Mouse (Mus musculus): ENCODE results near the gene Hps4. TPM values are rescaled to one million over a fixed set of nuclear protein-coding genes. Genes with fewer than 3 reads are reported as not detected.
A peak's percentile ranks its signal among the peaks of the same experiment; 100 is the strongest.

Hps4 gene
- polyA plus RNA-seq, 1 experiment from 2014 or later, result 30.0 TPM

- DNase-seq (ENCODE audit: low spot score), result no peak
- Histone ChIP-seq H3K4me2 (replicated peaks; ENCODE audit: low read depth, low read length) (no peak overlapping the region), H3K27me3 (ENCODE audit: control insufficient read depth, insufficient read depth, low read length) (no peaks in the 10 kb centered on the region), H3K36me3 (ENCODE audit: control insufficient read depth, insufficient read depth, low read length) (peaks cover 16% of the 10 kb centered on the region; the same call in 1 of the 2 replicates), H3K27ac (ENCODE audit: low read depth, low read length) (no peak overlapping the region), H3K4me3 (ENCODE audit: low read depth, low read length) (no peak overlapping the region), H3K9ac (ENCODE audit: low read depth, low read length) (no peak overlapping the region), H3K4me1 (replicated peaks; ENCODE audit: control insufficient read depth, insufficient read depth, low read length) (no peaks in the 10 kb centered on the region), H3K9me3 (ENCODE audit: control insufficient read depth, low read length) (no peaks in the 10 kb centered on the region)
- no peak for ATAC-seq (ENCODE audit: low FRiP score)
- WGBS, result 94% methylated on average over 15 of the region's 15 CpGs
These were observed 15.0 kb upstream of the Hps4 start for GRCm38 (mm10) chr5:112327854-112328253.

DNA sequence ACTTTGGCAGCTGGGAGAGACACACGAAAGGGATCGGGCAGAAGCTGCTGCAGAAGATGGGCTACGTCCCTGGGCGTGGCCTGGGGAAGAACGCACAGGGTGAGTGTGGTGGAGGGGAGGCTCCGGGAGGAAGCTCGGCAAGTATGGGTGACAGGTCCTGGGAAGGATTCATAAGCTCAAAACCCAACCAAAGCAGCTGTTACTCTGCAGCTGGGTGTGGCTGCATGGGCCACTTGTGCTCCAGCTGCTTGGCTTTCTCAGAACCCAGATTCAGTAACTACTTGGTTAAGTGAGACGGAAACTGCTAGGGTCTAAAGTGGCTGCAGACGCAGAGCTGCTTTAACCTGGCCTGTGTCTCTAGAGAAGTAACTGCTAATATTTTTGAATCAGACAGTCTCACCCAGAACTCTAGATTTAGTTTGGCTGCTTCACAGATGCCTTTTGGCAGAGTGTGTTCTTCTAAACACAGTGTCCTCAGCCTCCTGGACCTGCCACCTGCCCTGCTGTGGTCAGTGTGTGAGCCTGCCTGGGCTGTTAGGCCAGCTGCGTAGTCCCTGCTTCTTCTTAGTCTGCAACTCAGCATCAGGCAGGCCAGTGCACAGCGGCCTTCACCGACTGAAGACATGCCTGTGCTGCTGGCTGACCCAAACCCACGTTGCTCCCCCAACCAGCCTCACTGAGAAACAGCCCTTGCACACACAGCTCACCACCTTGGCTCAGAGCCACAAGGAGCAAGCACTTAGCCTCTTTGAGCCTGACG lies 12.9 kb upstream of the Hps4 start:
- Histone ChIP-seq H3K4me3 (ENCODE audit: low read depth, low read length) (no peak overlapping the region), H3K9ac (ENCODE audit: low read depth, low read length) (no peak overlapping the region), H3K4me2 (replicated peaks; ENCODE audit: low read depth, low read length) (no peak overlapping the region), H3K27me3 (ENCODE audit: control insufficient read depth, insufficient read depth, low read length) (no peaks in the 10 kb centered on the region), H3K9me3 (ENCODE audit: control insufficient read depth, low read length) (no peaks in the 10 kb centered on the region), H3K27ac (ENCODE audit: low read depth, low read length) (no peak overlapping the region), H3K36me3 (ENCODE audit: control insufficient read depth, insufficient read depth, low read length) (peaks cover 22% of the 10 kb centered on the region), H3K4me1 (replicated peaks; ENCODE audit: control insufficient read depth, insufficient read depth, low read length) (no peaks in the 10 kb centered on the region)
- ATAC-seq (ENCODE audit: low FRiP score), result no peak
- DNase-seq (ENCODE audit: low spot score), result no peak
- WGBS, result 96% methylated on average over 14 of the region's 14 CpGs

DNA sequence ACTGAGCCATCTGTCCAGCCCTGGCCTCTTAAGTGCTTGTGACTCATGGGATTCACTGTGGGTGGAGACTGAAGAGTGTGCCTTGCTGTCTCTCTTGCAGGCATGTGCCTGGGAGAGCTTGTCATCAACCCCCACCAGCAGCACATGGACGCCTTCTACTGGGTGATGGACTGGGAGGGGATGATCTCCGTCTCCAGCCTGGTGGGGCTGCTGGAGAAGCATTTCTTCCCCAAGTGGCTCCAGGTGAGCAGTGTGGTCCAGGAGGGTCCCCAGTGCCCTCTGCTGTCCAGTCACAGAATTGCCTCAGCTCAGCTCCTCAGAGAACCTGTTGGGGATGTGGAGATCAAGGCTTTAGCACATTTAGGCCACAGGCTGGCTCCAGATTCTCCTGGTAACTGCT lies 7.4 kb upstream of the Hps4 start:
- Histone ChIP-seq H3K36me3 (ENCODE audit: control insufficient read depth, insufficient read depth, low read length) (peaks cover 15% of the 10 kb centered on the region), H3K4me3 (ENCODE audit: low read depth, low read length) (no peak overlapping the region), H3K27ac (ENCODE audit: low read depth, low read length) (no peak overlapping the region), H3K4me2 (replicated peaks; ENCODE audit: low read depth, low read length) (no peak overlapping the region), H3K9me3 (ENCODE audit: control insufficient read depth, low read length) (no peaks in the 10 kb centered on the region), H3K27me3 (ENCODE audit: control insufficient read depth, insufficient read depth, low read length) (no peaks in the 10 kb centered on the region), H3K4me1 (replicated peaks; ENCODE audit: control insufficient read depth, insufficient read depth, low read length) (no peaks in the 10 kb centered on the region), H3K9ac (ENCODE audit: low read depth, low read length) (no peak overlapping the region)
- ATAC-seq (ENCODE audit: low FRiP score) (no peak), DNase-seq (ENCODE audit: low spot score) (peak; percentile 63)
- 21% methylated on average over 2 of the region's 2 CpGs for WGBS

DNA sequence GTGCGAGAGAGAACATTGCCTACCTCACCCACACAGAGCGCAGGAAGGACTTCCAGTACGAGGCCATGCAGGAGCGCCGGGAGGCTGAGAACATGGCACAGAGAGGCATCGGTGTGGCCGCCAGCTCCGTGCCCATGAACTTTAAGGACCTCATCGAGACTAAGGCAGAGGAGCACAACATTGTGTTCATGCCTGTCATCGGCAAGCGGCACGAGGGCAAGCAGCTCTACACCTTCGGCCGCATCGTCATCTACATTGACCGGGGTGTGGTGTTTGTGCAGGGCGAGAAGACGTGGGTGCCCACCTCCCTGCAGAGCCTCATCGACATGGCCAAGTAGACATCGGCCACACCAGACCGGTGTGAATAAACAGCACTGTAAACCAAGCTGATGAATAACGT lies 5.9 kb upstream of the Hps4 start:
- Histone ChIP-seq H3K27me3 (ENCODE audit: control insufficient read depth, insufficient read depth, low read length) (no peaks in the 10 kb centered on the region), H3K27ac (ENCODE audit: low read depth, low read length) (no peak overlapping the region), H3K4me1 (replicated peaks; ENCODE audit: control insufficient read depth, insufficient read depth, low read length) (peaks cover 2% of the 10 kb centered on the region; the same call in 1 of the 2 replicates), H3K9ac (ENCODE audit: low read depth, low read length) (no peak overlapping the region), H3K9me3 (ENCODE audit: control insufficient read depth, low read length) (no peaks in the 10 kb centered on the region), H3K4me3 (ENCODE audit: low read depth, low read length) (no peak overlapping the region), H3K4me2 (replicated peaks; ENCODE audit: low read depth, low read length) (no peak overlapping the region), H3K36me3 (ENCODE audit: control insufficient read depth, insufficient read depth, low read length) (peaks cover 8% of the 10 kb centered on the region)
- DNase-seq (ENCODE audit: low spot score), result no peak
- no peak for ATAC-seq (ENCODE audit: low FRiP score)
- WGBS, result 98% methylated on average over 22 of the region's 22 CpGs

- no peak for DNase-seq (ENCODE audit: low spot score)
- ATAC-seq (ENCODE audit: low FRiP score), result no peak
- no peak overlapping the region for H3K4me2 ChIP-seq (replicated peaks; ENCODE audit: low read depth, low read length)
- peaks cover 8% of the 10 kb centered on the region for H3K4me1 ChIP-seq (replicated peaks; ENCODE audit: control insufficient read depth, insufficient read depth, low read length)
- H3K9ac ChIP-seq (ENCODE audit: low read depth, low read length), result no peak overlapping the region
- no peak overlapping the region for H3K27ac ChIP-seq (ENCODE audit: low read depth, low read length)
- H3K4me3 ChIP-seq (ENCODE audit: low read depth, low read length), result no peak overlapping the region
- H3K36me3 ChIP-seq (ENCODE audit: control insufficient read depth, insufficient read depth, low read length), result peaks cover 5% of the 10 kb centered on the region
- no peaks in the 10 kb centered on the region for H3K27me3 ChIP-seq (ENCODE audit: control insufficient read depth, insufficient read depth, low read length)
- no peaks in the 10 kb centered on the region for H3K9me3 ChIP-seq (ENCODE audit: control insufficient read depth, low read length)
- WGBS, result 71% methylated on average over 7 of the region's 7 CpGs
These were observed 3.7 kb upstream of the Hps4 start for GRCm38 (mm10) chr5:112339215-112339614.

GRCm38 (mm10) chr5:112343205-112343595 lies 317 bp downstream of the Hps4 start:
- peak overlapping the region; percentile 90 for H3K4me3 ChIP-seq (ENCODE audit: low read depth, low read length)
- WGBS, result 2% methylated on average over 24 of the region's 24 CpGs
- ATAC-seq (ENCODE audit: low FRiP score) (peak; percentile 75), DNase-seq (ENCODE audit: low spot score) (peak; percentile 61)
- H3K4me2 ChIP-seq (replicated peaks; ENCODE audit: low read depth, low read length), result peak overlapping the region; percentile 73
- H3K9ac ChIP-seq (ENCODE audit: low read depth, low read length), result peak overlapping the region; percentile 67
- no peak overlapping the region for H3K27ac ChIP-seq (ENCODE audit: low read depth, low read length)
- H3K27me3 ChIP-seq (ENCODE audit: control insufficient read depth, insufficient read depth, low read length), result no peaks in the 10 kb centered on the region
- H3K9me3 ChIP-seq (ENCODE audit: control insufficient read depth, low read length), result no peaks in the 10 kb centered on the region
- peaks cover 8% of the 10 kb centered on the region for H3K4me1 ChIP-seq (replicated peaks; ENCODE audit: control insufficient read depth, insufficient read depth, low read length)
- H3K36me3 ChIP-seq (ENCODE audit: control insufficient read depth, insufficient read depth, low read length), result 0 out of 2 replicates have a peak, but pooled peaks cover 2% of the 10 kb centered on the region

DNA sequence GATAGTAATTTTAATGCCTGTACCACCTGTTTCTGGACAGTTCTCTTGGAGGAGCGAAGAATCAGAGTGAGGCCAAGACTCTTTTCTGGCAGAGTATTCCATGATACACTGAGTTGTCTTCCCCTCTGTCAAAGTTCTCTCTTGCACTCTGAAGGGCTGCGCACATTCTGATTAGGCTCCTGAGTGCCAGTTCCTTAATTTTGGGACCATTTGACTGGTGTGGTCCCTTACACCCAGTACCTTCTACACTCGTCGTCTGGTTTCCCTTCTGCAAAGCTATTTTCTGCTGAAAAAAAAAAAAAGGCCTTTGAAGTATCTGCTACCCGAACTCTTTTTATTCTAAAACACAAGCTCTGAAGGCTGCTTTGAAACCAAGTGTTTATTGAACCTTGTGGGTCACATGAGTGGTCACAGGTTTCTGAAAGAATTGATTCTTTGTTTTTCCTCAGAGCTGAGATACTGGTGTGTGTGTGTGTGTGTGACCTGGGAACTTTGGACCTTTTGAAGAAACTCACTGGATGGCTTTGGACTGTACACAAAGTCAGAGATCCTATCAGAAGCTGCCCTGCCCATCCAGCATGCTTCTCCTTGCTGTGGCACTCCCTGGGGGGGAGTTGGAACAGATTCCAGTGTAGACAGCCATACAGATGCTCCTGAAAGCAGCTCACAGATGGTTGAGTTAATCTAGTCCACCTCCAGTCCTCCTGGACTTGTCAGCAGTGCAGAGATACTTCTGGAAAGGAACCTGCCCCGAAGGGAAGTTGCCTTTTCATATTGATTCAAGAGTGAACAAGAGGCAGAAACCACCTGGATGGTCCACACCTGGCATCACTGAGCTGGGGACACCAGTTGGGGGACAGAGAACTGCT lies 1.4 kb downstream of the Hps4 start:
- no peak overlapping the region for H3K9ac ChIP-seq (ENCODE audit: low read depth, low read length)
- DNase-seq (ENCODE audit: low spot score) (no peak), ATAC-seq (ENCODE audit: low FRiP score) (no peak)
- 81% methylated on average over 6 of the region's 6 CpGs for WGBS
- H3K4me1 ChIP-seq (replicated peaks; ENCODE audit: control insufficient read depth, insufficient read depth, low read length), result peaks cover 8% of the 10 kb centered on the region
- H3K27ac ChIP-seq (ENCODE audit: low read depth, low read length), result no peak overlapping the region
- H3K9me3 ChIP-seq (ENCODE audit: control insufficient read depth, low read length), result no peaks in the 10 kb centered on the region
- no peaks in the 10 kb centered on the region for H3K27me3 ChIP-seq (ENCODE audit: control insufficient read depth, insufficient read depth, low read length)
- H3K4me2 ChIP-seq (replicated peaks; ENCODE audit: low read depth, low read length), result no peak overlapping the region
- no peaks in the 10 kb centered on the region for H3K36me3 ChIP-seq (ENCODE audit: control insufficient read depth, insufficient read depth, low read length)
- no peak overlapping the region for H3K4me3 ChIP-seq (ENCODE audit: low read depth, low read length)

- Histone ChIP-seq H3K9me3 (ENCODE audit: control insufficient read depth, low read length) (no peaks in the 10 kb centered on the region), H3K9ac (ENCODE audit: low read depth, low read length) (no peak overlapping the region), H3K36me3 (ENCODE audit: control insufficient read depth, insufficient read depth, low read length) (0 out of 2 replicates have a peak, but pooled peaks cover 2% of the 10 kb centered on the region), H3K4me2 (replicated peaks; ENCODE audit: low read depth, low read length) (no peak overlapping the region), H3K27ac (ENCODE audit: low read depth, low read length) (no peak overlapping the region), H3K27me3 (ENCODE audit: control insufficient read depth, insufficient read depth, low read length) (no peaks in the 10 kb centered on the region), H3K4me1 (replicated peaks; ENCODE audit: control insufficient read depth, insufficient read depth, low read length) (peaks cover 8% of the 10 kb centered on the region), H3K4me3 (ENCODE audit: low read depth, low read length) (no peak overlapping the region)
- ATAC-seq (ENCODE audit: low FRiP score), result no peak
- DNase-seq (ENCODE audit: low spot score), result no peak
- WGBS, result 85% methylated on average over 16 of the region's 16 CpGs
These were observed 3.5 kb downstream of the Hps4 start for GRCm38 (mm10) chr5:112346211-112346965.

Data from hindbrain, embryonic 11.5 days (tissue).